Mouse (Mus musculus) lung, postnatal 14 days (tissue): ENCODE measurements around the gene Atp9a.

Experiments used
- DNase-seq: peaks from one replicate; pipeline ENCODE4 v3.0.0; 2021

Gene Atp9a

GRCm38 (mm10) chr2:168679381-168680199 lies 62.6 kb downstream of the Atp9a start:
- DNase-seq = no peak

- no peak for DNase-seq
Observed at GRCm38 (mm10) chr2:168678662-168679294, 63.4 kb downstream of the Atp9a start.

GRCm38 (mm10) chr2:168677650-168678049 lies 64.6 kb downstream of the Atp9a start:
- no peak for DNase-seq

GRCm38 (mm10) chr2:168671724-168672123 lies 70.5 kb downstream of the Atp9a start:
- DNase-seq = no peak

GRCm38 (mm10) chr2:168670241-168670640 lies 72.0 kb downstream of the Atp9a start:
- DNase-seq = no peak

- DNase-seq = no peak
Observed at GRCm38 (mm10) chr2:168669762-168670161, 72.4 kb downstream of the Atp9a start.

GRCm38 (mm10) chr2:168667745-168668144 lies 74.5 kb downstream of the Atp9a start:
- DNase-seq = no peak

- no peak for DNase-seq
Observed at GRCm38 (mm10) chr2:168665680-168666079, 76.5 kb downstream of the Atp9a start.

- DNase-seq = no peak
Observed at GRCm38 (mm10) chr2:168663716-168664115, 78.5 kb downstream of the Atp9a start.

GRCm38 (mm10) chr2:168663216-168663615 lies 79.0 kb downstream of the Atp9a start:
- DNase-seq = no peak

GRCm38 (mm10) chr2:168661802-168662201 lies 80.4 kb downstream of the Atp9a start:
- no peak for DNase-seq

GRCm38 (mm10) chr2:168660344-168660743 lies 81.9 kb downstream of the Atp9a start:
- no peak for DNase-seq

- DNase-seq = no peak
Observed at GRCm38 (mm10) chr2:168658551-168658950, 83.7 kb downstream of the Atp9a start.

GRCm38 (mm10) chr2:168656569-168657308 lies 85.5 kb downstream of the Atp9a start:
- peak; percentile 23 for DNase-seq

- no peak for DNase-seq
Observed at GRCm38 (mm10) chr2:168654983-168655669, 87.1 kb downstream of the Atp9a start.

- DNase-seq = no peak
Observed at GRCm38 (mm10) chr2:168654482-168654881, 87.7 kb downstream of the Atp9a start.

GRCm38 (mm10) chr2:168651757-168652156 lies 90.5 kb downstream of the Atp9a start:
- DNase-seq = no peak

- DNase-seq = no peak
Observed at GRCm38 (mm10) chr2:168648171-168648570, 94.0 kb downstream of the Atp9a start.

GRCm38 (mm10) chr2:168644855-168645254 lies 97.4 kb downstream of the Atp9a start:
- DNase-seq = no peak

- DNase-seq = no peak
Observed at GRCm38 (mm10) chr2:168643524-168644177, 98.6 kb downstream of the Atp9a start.

- DNase-seq = no peak
Observed at GRCm38 (mm10) chr2:168642187-168642586, 100.0 kb downstream of the Atp9a start.

GRCm38 (mm10) chr2:168640460-168640859 lies 101.7 kb downstream of the Atp9a start:
- no peak for DNase-seq
